Mouse (Mus musculus) hindbrain, embryonic 16.5 days (tissue): ENCODE measurements at regions not wholly inside any gene's neighbourhood (a gene's known extent, or its start where the extent isn't known, plus 50 kb on each side); places are given as distances from the start of the nearest gene placed in this dataset.

Experiments used
- ATAC-seq: fragments of 200-750 bp; cut with Nextera tagmentation; 2 replicates; pipeline ENCODE4 v1.8.0; 2017; ENCODE audit warnings: moderate TSS enrichment, moderate library complexity
- H3K27ac ChIP-seq: fragments of 300-500 bp; sonication (generic); 2 replicates; pipeline ENCODE4 v1.5.1; 2014; ENCODE audit warnings: low read depth, mild to moderate bottlenecking, control low read depth, low read length, moderate library complexity
- H3K27me3 ChIP-seq: fragments of 300-500 bp; sonication (generic); replicated peaks from 2 replicates; pipeline ENCODE4 v1.6.1; 2014; ENCODE audit warnings: low read length; ENCODE audit not compliant: control insufficient read depth, insufficient read depth
- H3K36me3 ChIP-seq: fragments of 300-500 bp; sonication (generic); 2 replicates; pipeline ENCODE4 v1.6.1; 2014; ENCODE audit warnings: mild to moderate bottlenecking, low read length, moderate library complexity, mixed read lengths; ENCODE audit not compliant: control insufficient read depth, insufficient read depth
- H3K4me1 ChIP-seq: fragments of 300-500 bp; sonication (generic); 2 replicates; pipeline ENCODE4 v1.6.1; 2014; ENCODE audit warnings: low read depth, low read length; ENCODE audit not compliant: control insufficient read depth, insufficient read depth
- H3K4me2 ChIP-seq: fragments of 300-500 bp; sonication (generic); 2 replicates; pipeline ENCODE4 v1.6.1; 2014; ENCODE audit warnings: mild to moderate bottlenecking, low read length, control low read depth, moderate library complexity
- H3K4me3 ChIP-seq: fragments of 300-500 bp; sonication (generic); 2 replicates; pipeline ENCODE4 v1.5.1; 2014; ENCODE audit warnings: mild to moderate bottlenecking, low read length, control low read depth, moderate library complexity
- H3K9ac ChIP-seq: fragments of 300-500 bp; sonication (generic); 2 replicates; pipeline ENCODE4 v1.6.1; 2014; ENCODE audit warnings: low read depth, mild to moderate bottlenecking, control low read depth, low read length, moderate library complexity
- H3K9me3 ChIP-seq: fragments of 300-500 bp; sonication (generic); 2 replicates; pipeline ENCODE4 v1.6.1; 2014; ENCODE audit warnings: mild to moderate bottlenecking, low read length, moderate library complexity; ENCODE audit not compliant: control insufficient read depth
- WGBS: fragments of 180-500 bp; shearing (Covaris S2); extraction: QIAGEN DNeasy Blood & Tissue Kit; methylation state at CpG from one replicate; pipeline ENCODE4 v1.1.7; 2014; 5-methylcytosine and 5-hydroxymethylcytosine counted together

- H3K4me3 ChIP-seq, result no peak overlapping the region
- H3K36me3 ChIP-seq, result no peaks in the 10 kb centered on the region
Observed at GRCm38 (mm10) chr13:26594313-26594712, 175.7 kb downstream of the Hdgfl1 start.

GRCm38 (mm10) chr13:26593750-26594149 lies 176.2 kb downstream of the Hdgfl1 start:
- ATAC-seq, result no peak
- Histone ChIP-seq H3K4me1 (no peaks in the 10 kb centered on the region), H3K9ac (no peak overlapping the region), H3K4me2 (no peak overlapping the region), H3K27me3 (no peaks in the 10 kb centered on the region), H3K36me3 (no peaks in the 10 kb centered on the region), H3K9me3 (no peaks in the 10 kb centered on the region), H3K4me3 (no peak overlapping the region), H3K27ac (no peak overlapping the region)
- WGBS, result 66% methylated on average over 1 of the region's 1 CpGs

More at GRCm38 (mm10) chr13:26594313-26594712, 175.7 kb downstream of the Hdgfl1 start:
- Histone ChIP-seq H3K9ac (no peak overlapping the region), H3K27me3 (no peaks in the 10 kb centered on the region), H3K4me1 (no peaks in the 10 kb centered on the region), H3K4me2 (no peak overlapping the region), H3K9me3 (no peaks in the 10 kb centered on the region), H3K27ac (no peak overlapping the region)
- no peak for ATAC-seq

GRCm38 (mm10) chr13:26575890-26576543 lies 193.9 kb downstream of the Hdgfl1 start:
- H3K9me3 ChIP-seq, result no peaks in the 10 kb centered on the region
- H3K27me3 ChIP-seq, result no peaks in the 10 kb centered on the region
- H3K36me3 ChIP-seq, result no peaks in the 10 kb centered on the region
- no peak overlapping the region for H3K9ac ChIP-seq
- WGBS, result 53% methylated on average over 2 of the region's 2 CpGs
- no peak overlapping the region for H3K4me2 ChIP-seq
- H3K4me1 ChIP-seq, result no peaks in the 10 kb centered on the region
- H3K4me3 ChIP-seq, result no peak overlapping the region
- ATAC-seq, result peak; percentile 94
- H3K27ac ChIP-seq, result no peak overlapping the region

GRCm38 (mm10) chr13:26569422-26569821 lies 200.5 kb downstream of the Hdgfl1 start:
- Histone ChIP-seq H3K27me3 (no peaks in the 10 kb centered on the region), H3K36me3 (no peaks in the 10 kb centered on the region), H3K9me3 (no peaks in the 10 kb centered on the region), H3K4me1 (no peaks in the 10 kb centered on the region), H3K4me3 (no peak overlapping the region), H3K9ac (no peak overlapping the region), H3K4me2 (no peak overlapping the region), H3K27ac (no peak overlapping the region)
- WGBS, result 24% methylated on average over 4 of the region's 4 CpGs
- ATAC-seq, result no peak

- H3K4me1 ChIP-seq, result no peaks in the 10 kb centered on the region
Observed at GRCm38 (mm10) chr13:26564941-26565862, 204.8 kb downstream of the Hdgfl1 start.

GRCm38 (mm10) chr13:26558366-26558765 lies 211.6 kb downstream of the Hdgfl1 start:
- ATAC-seq, result no peak
- H3K36me3 ChIP-seq, result no peaks in the 10 kb centered on the region
- 17% methylated on average over 1 of the region's 1 CpGs for WGBS

More at GRCm38 (mm10) chr13:26564941-26565862, 204.8 kb downstream of the Hdgfl1 start:
- ATAC-seq, result no peak
- H3K4me2 ChIP-seq, result no peak overlapping the region
- H3K9me3 ChIP-seq, result no peaks in the 10 kb centered on the region
- no peaks in the 10 kb centered on the region for H3K27me3 ChIP-seq
- no peak overlapping the region for H3K9ac ChIP-seq
- no peak overlapping the region for H3K27ac ChIP-seq
- H3K36me3 ChIP-seq, result no peaks in the 10 kb centered on the region
- 85% methylated on average over 7 of the region's 7 CpGs for WGBS
- H3K4me3 ChIP-seq, result no peak overlapping the region

GRCm38 (mm10) chr13:26554266-26554665 lies 215.7 kb downstream of the Hdgfl1 start:
- WGBS, result 56% methylated on average over 6 of the region's 6 CpGs
- ATAC-seq, result no peak

More at GRCm38 (mm10) chr13:26558366-26558765, 211.6 kb downstream of the Hdgfl1 start:
- Histone ChIP-seq H3K27ac (no peak overlapping the region), H3K4me3 (no peak overlapping the region), H3K4me1 (no peaks in the 10 kb centered on the region), H3K4me2 (no peak overlapping the region), H3K27me3 (no peaks in the 10 kb centered on the region), H3K9me3 (no peaks in the 10 kb centered on the region), H3K9ac (no peak overlapping the region)

GRCm38 (mm10) chr13:26552122-26552521 lies 217.8 kb downstream of the Hdgfl1 start:
- Histone ChIP-seq H3K27ac (no peak overlapping the region), H3K4me2 (no peak overlapping the region), H3K27me3 (no peaks in the 10 kb centered on the region), H3K9me3 (no peaks in the 10 kb centered on the region), H3K4me1 (no peaks in the 10 kb centered on the region), H3K4me3 (no peak overlapping the region), H3K36me3 (no peaks in the 10 kb centered on the region), H3K9ac (no peak overlapping the region)
- 88% methylated on average over 3 of the region's 3 CpGs for WGBS
- no peak for ATAC-seq

More at GRCm38 (mm10) chr13:26554266-26554665, 215.7 kb downstream of the Hdgfl1 start:
- H3K4me2 ChIP-seq, result no peak overlapping the region
- no peaks in the 10 kb centered on the region for H3K4me1 ChIP-seq
- no peak overlapping the region for H3K4me3 ChIP-seq
- H3K9me3 ChIP-seq, result no peaks in the 10 kb centered on the region
- H3K36me3 ChIP-seq, result no peaks in the 10 kb centered on the region
- no peaks in the 10 kb centered on the region for H3K27me3 ChIP-seq
- H3K9ac ChIP-seq, result no peak overlapping the region
- no peak overlapping the region for H3K27ac ChIP-seq

GRCm38 (mm10) chr13:26538928-26539327 lies 231.0 kb downstream of the Hdgfl1 start:
- WGBS, result 68% methylated on average over 1 of the region's 1 CpGs
- H3K27me3 ChIP-seq, result no peaks in the 10 kb centered on the region
- ATAC-seq, result no peak

More at GRCm38 (mm10) chr13:26538928-26539327, 231.0 kb downstream of the Hdgfl1 start:
- Histone ChIP-seq H3K9ac (no peak overlapping the region), H3K4me2 (no peak overlapping the region), H3K4me3 (no peak overlapping the region), H3K36me3 (no peaks in the 10 kb centered on the region), H3K27ac (no peak overlapping the region), H3K4me1 (no peaks in the 10 kb centered on the region), H3K9me3 (no peaks in the 10 kb centered on the region)
